Comparison of ENCODE assay signal across 27 mouse cellular contexts in genomic region chr14:59927804-59928203, GRCm38 (mm10).
DNase-seq lines count a peak whose midpoint lies in the region; ATAC-seq and TF ChIP-seq lines count a peak whose summit lies in the region.
"Had no signal": no experiment of that assay in that cellular context is flagged by ENCODE, and none has a peak within 500 bp of the region (broad histone marks: within the 10 kb centered on the region; RNA-seq: fewer than 3 reads in every experiment).

No protein-coding gene starts in this region.

- DNase-seq in thymus, postnatal 14 days, result peak; percentile 11
- DNase-seq in thymus, postnatal 10 days (ENCODE audit: low spot score in 2 of 2), result no peak
- DNase-seq in CH12.LX (ENCODE audit: extremely low read depth) (peak; percentile 21), R1 (ENCODE audit: low read depth, low spot score) (peak; percentile 81)
- DNase-seq in embryonic facial prominence, embryonic 10.5 days (ENCODE audit: low spot score), result peak; percentile 9
- no peak for DNase-seq in frontal cortex, adult 2 months (ENCODE audit: extremely low spot score in 1 of 2, low spot score in 1 of 2)
- DNase-seq: adrenal gland, postnatal 10 days; adrenal gland, postnatal 36 days; cerebellum, adult 18-20 months; cerebellum, adult 9-10 months; cerebellum, postnatal 14 days; gastrocnemius, adult 2 months; gastrocnemius, postnatal 14 days; heart, adult 18-20 months; heart, postnatal 14 days; heart, postnatal 4 days had no signal

- TF ChIP-seq EP300 in CH12.LX (IDR thresholded peaks at IDR 0.05; ENCODE audit: low read length), result no peak

- in situ Hi-C loops in CH12.LX (cut with MboI; ENCODE audit: low pct_ligation_motif_present, low pct_unique_long_range_greater_than_20kb, low sequenced_read_pairs), result no loop called here

- peak in 1 of 2 experiments; percentile 37; a peak in 2 of 4 replicates for TF ChIP-seq CTCF in CH12.LX (conservative IDR thresholded peaks at IDR 0.05 in 1 of 2, IDR thresholded peaks at IDR 0.05 in 1 of 2; ENCODE audit: low read depth in 2 of 2, low read length in 2 of 2)

- H3K27me3 ChIP-seq in CH12.LX (replicated peaks), result no peaks in the 10 kb centered on the region
- H3K27me3 ChIP-seq in embryonic facial prominence, embryonic 10.5 days (replicated peaks; ENCODE audit: low read depth, poor library complexity, severe bottlenecking), result no peaks in the 10 kb centered on the region
- H3K27me3 ChIP-seq: embryonic facial prominence, embryonic 13.5 days; forebrain, embryonic 12.5 days; forebrain, embryonic 15.5 days; hindbrain, embryonic 12.5 days; hindbrain, embryonic 15.5 days had no signal

- WGBS in embryonic facial prominence, embryonic 10.5 days, result 66% methylated on average over 5 of the region's 5 CpGs

- no peak overlapping the region for H3K4me3 ChIP-seq in CH12.LX (replicated peaks in 1 of 3; ENCODE audit: low read depth in 2 of 3, low read length in 2 of 3, poor library complexity in 1 of 3)
- H3K4me3 ChIP-seq in embryonic facial prominence, embryonic 10.5 days, result no peak overlapping the region
- H3K4me3 ChIP-seq: embryonic facial prominence, embryonic 13.5 days; erythroblast, embryonic 14.5 days; forebrain, embryonic 12.5 days; forebrain, embryonic 15.5 days; gastrocnemius, adult 2 months; heart, embryonic 10.5 days; heart, embryonic 13.5 days; hindbrain, embryonic 12.5 days; hindbrain, embryonic 15.5 days had no signal

- H3K27ac ChIP-seq in CH12.LX (ENCODE audit: insufficient read depth, low read depth), result no peak overlapping the region
- H3K27ac ChIP-seq in embryonic facial prominence, embryonic 10.5 days (replicated peaks), result 0 out of 2 replicates have a peak overlapping the region, but pooled peaks have one; percentile 1
- H3K27ac ChIP-seq: embryonic facial prominence, embryonic 13.5 days; forebrain, embryonic 12.5 days; forebrain, embryonic 15.5 days; gastrocnemius, adult 2 months; heart, embryonic 10.5 days; heart, embryonic 13.5 days; hindbrain, embryonic 12.5 days; hindbrain, embryonic 15.5 days had no signal

- H3K9ac ChIP-seq in CH12.LX (ENCODE audit: insufficient read depth, low read depth), result no peak overlapping the region
- H3K9ac ChIP-seq: embryonic facial prominence, embryonic 13.5 days; forebrain, embryonic 12.5 days; forebrain, embryonic 15.5 days; heart, embryonic 13.5 days; hindbrain, embryonic 12.5 days; hindbrain, embryonic 15.5 days had no signal

- no peak for TF ChIP-seq POLR2A in CH12.LX (IDR thresholded peaks at IDR 0.05; ENCODE audit: low read depth, low read length)

- no peak overlapping the region for H3K4me2 ChIP-seq in CH12.LX (ENCODE audit: insufficient read depth, low read depth, poor library complexity, severe bottlenecking)
- H3K4me2 ChIP-seq: embryonic facial prominence, embryonic 13.5 days; forebrain, embryonic 12.5 days; forebrain, embryonic 15.5 days; heart, embryonic 13.5 days; hindbrain, embryonic 12.5 days; hindbrain, embryonic 15.5 days had no signal

- dilution Hi-C loops in CH12.LX (cut with MboI; ENCODE audit: extremely low pct_ligation_motif_present, extremely low pct_unique_long_range_greater_than_20kb, low sequenced_read_pairs), result no loop called here

- H3K4me1 ChIP-seq in CH12.LX (ENCODE audit: control insufficient read depth in 1 of 2, insufficient read depth in 2 of 2), result peaks cover 3 to 14% of the 10 kb centered on the region in 2 experiments; a peak in 3 of 4 replicates
- peaks cover 24% of the 10 kb centered on the region for H3K4me1 ChIP-seq in embryonic facial prominence, embryonic 10.5 days
- H3K4me1 ChIP-seq: forebrain, embryonic 12.5 days; forebrain, embryonic 15.5 days; hindbrain, embryonic 12.5 days; hindbrain, embryonic 15.5 days had no signal

- peak; percentile 30 for TF ChIP-seq RAD21 in CH12.LX (IDR thresholded peaks at IDR 0.05; ENCODE audit: low read depth, low read length)

- H3K79me2 ChIP-seq in CH12.LX (replicated peaks; ENCODE audit: control insufficient read depth, extremely low read depth, insufficient read depth, poor library complexity, severe bottlenecking), result no peaks in the 10 kb centered on the region

- H3K9me3 ChIP-seq in CH12.LX (replicated peaks; ENCODE audit: low read length), result peaks cover 6% of the 10 kb centered on the region
- no peaks in the 10 kb centered on the region for H3K9me3 ChIP-seq in embryonic facial prominence, embryonic 10.5 days
- H3K9me3 ChIP-seq: embryonic facial prominence, embryonic 13.5 days; forebrain, embryonic 12.5 days; forebrain, embryonic 15.5 days; heart, embryonic 10.5 days; heart, embryonic 13.5 days; hindbrain, embryonic 12.5 days; hindbrain, embryonic 15.5 days had no signal

- no peaks in the 10 kb centered on the region for H3K36me3 ChIP-seq in CH12.LX (replicated peaks in 1 of 2; ENCODE audit: control insufficient read depth in 1 of 2, insufficient read depth in 1 of 2, low read length in 1 of 2)
- H3K36me3 ChIP-seq in embryonic facial prominence, embryonic 10.5 days (replicated peaks), result no peaks in the 10 kb centered on the region
- H3K36me3 ChIP-seq: embryonic facial prominence, embryonic 13.5 days; forebrain, embryonic 12.5 days; forebrain, embryonic 15.5 days; heart, embryonic 10.5 days; heart, embryonic 13.5 days; hindbrain, embryonic 12.5 days; hindbrain, embryonic 15.5 days had no signal

- no peak for ATAC-seq in frontal cortex, adult (ENCODE audit: low TSS enrichment)
- no peak for ATAC-seq in inflammation-experienced regulatory T-cells, adult 6 months
- ATAC-seq: forebrain, embryonic 15.5 days; intestine, embryonic 16.5 days had no signal

TF ChIP-seq in CH12.LX, 34 proteins besides CTCF, POLR2A, EP300 and RAD21:
- TF ChIP-seq E2F4 (IDR thresholded peaks at IDR 0.05; ENCODE audit: insufficient replicate concordance, low read depth, low read length) (no peak), USF1 (IDR thresholded peaks at IDR 0.05; ENCODE audit: low read depth, low read length) (peak; percentile 59), BHLHE40 (IDR thresholded peaks at IDR 0.05; ENCODE audit: low read depth, low read length) (peak; percentile 85), MAFK (IDR thresholded peaks at IDR 0.05; ENCODE audit: insufficient replicate concordance, low read length) (no peak), NRF1 (IDR thresholded peaks at IDR 0.05; ENCODE audit: low read depth, low read length) (no peak), ZKSCAN1 (IDR thresholded peaks at IDR 0.05; ENCODE audit: borderline replicate concordance, low read depth, low read length) (no peak), TCF12 (IDR thresholded peaks at IDR 0.05; ENCODE audit: low read depth, low read length) (no peak), MYC (IDR thresholded peaks at IDR 0.05; ENCODE audit: low read depth, low read length) (no peak), UBTF (IDR thresholded peaks at IDR 0.05; ENCODE audit: low read depth, low read length) (no peak), SIN3A (IDR thresholded peaks at IDR 0.05; ENCODE audit: low read length) (no peak), SMC3 (IDR thresholded peaks at IDR 0.05; ENCODE audit: low read depth, low read length) (peak; percentile 40), HCFC1 (IDR thresholded peaks at IDR 0.05; ENCODE audit: low read depth, low read length) (no peak), CHD2 (IDR thresholded peaks at IDR 0.05; ENCODE audit: low read length) (no peak), MXI1 (IDR thresholded peaks at IDR 0.05; ENCODE audit: low read depth, low read length) (no peak)

Comparison
In these comparisons a context has a peak if more than half of its experiments do, and no peak if none do; other contexts are left out.
1. DNase-seq: peak in thymus, postnatal 14 days (single experiment), CH12.LX (single experiment), R1 (single experiment) and embryonic facial prominence, embryonic 10.5 days (single experiment); none in thymus, postnatal 10 days (0 of 2) and frontal cortex, adult 2 months (0 of 2).